ENCODE assay signal across 8 mouse cellular contexts in the genomic region with DNA sequence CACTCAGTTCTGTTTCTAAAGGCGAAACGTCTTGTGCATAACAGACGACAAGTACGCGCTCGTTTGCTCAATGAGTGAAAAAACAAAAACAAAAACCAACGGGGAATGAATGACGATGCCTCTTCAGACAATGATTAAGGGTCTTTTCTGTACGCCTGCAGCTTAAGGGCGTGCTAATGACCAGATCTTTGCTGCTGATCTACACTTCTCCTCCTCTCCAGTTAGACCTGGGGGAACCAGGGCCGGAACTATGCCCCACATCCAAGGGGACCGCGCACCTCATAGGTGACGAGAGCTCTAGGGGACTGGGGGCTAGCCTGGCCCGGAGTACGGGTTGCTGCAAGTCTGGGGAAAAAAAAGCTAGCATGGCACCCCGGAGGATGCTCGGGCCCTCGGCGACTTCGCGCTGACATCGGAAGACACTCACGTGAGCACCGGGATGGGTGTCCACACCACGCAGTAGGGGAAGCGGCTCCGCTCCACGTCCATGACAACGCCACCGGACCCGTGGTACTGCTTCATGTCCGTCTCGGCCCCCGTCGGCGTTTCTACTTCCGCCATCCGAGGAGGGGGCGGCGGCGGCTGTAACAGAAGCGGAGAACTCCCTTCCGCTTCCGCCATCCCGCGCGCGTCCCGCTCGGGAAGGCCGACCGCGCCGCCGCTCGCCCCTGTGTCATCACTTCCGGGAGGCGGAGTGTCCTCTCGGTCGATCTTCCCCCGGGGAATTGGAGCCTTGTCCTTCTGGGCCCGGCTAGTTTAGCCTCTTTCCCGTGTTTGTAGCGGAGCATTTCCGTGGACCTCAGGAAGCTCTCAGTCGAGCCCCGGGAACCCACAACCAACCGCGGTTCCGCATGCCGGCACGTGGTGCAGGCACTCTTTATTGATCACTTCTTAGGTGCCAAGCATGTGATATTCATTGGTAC. TPM values are rescaled to one million over a fixed set of nuclear protein-coding genes. Genes with fewer than 3 reads are reported as not detected.
DNase-seq lines count a peak whose midpoint lies in the region; ATAC-seq and TF ChIP-seq lines count a peak whose summit lies in the region.

A gene (minus strand): TSS at position 689 of the 923 bp plus-strand sequence.

- under 1% methylated on average over 73 of the region's 73 CpGs for WGBS in heart, embryonic 12.5 days
- WGBS in kidney, postnatal 0 days: under 1% methylated on average over 73 of the region's 73 CpGs
- WGBS in liver, embryonic 11.5 days: under 1% methylated on average over 73 of the region's 73 CpGs
- WGBS in stomach, embryonic 14.5 days: under 1% methylated on average over 73 of the region's 73 CpGs

- H3K9me3 ChIP-seq in erythroblast, embryonic 14.5 days (ENCODE audit: control insufficient read depth, low read length): no peaks in the 10 kb centered on the region
- H3K9me3 ChIP-seq in heart, embryonic 12.5 days (replicated peaks): no peaks in the 10 kb centered on the region
- H3K9me3 ChIP-seq in kidney, postnatal 0 days (replicated peaks; ENCODE audit: low read length): no peaks in the 10 kb centered on the region
- H3K9me3 ChIP-seq in liver, embryonic 11.5 days (ENCODE audit: control insufficient read depth, low read length): no peaks in the 10 kb centered on the region
- no peaks in the 10 kb centered on the region for H3K9me3 ChIP-seq in stomach, embryonic 14.5 days (ENCODE audit: control insufficient read depth, low read depth, low read length)

- H3K9ac ChIP-seq in heart, embryonic 12.5 days: peak within 1 kb of the TSS; percentile 88
- H3K9ac ChIP-seq in kidney, postnatal 0 days (ENCODE audit: low read depth, low read length): peak within 1 kb of the TSS; percentile 75
- H3K9ac ChIP-seq in liver, embryonic 11.5 days (ENCODE audit: low read depth, low read length): peak within 1 kb of the TSS; percentile 77
- H3K9ac ChIP-seq in stomach, embryonic 14.5 days (replicated peaks; ENCODE audit: low read depth, low read length): peak within 1 kb of the TSS; percentile 76

- H3K27me3 ChIP-seq in C2C12 (ENCODE audit: control insufficient read depth, insufficient read depth, insufficient read length): no peaks in the 10 kb centered on the region
- no peaks in the 10 kb centered on the region for H3K27me3 ChIP-seq in erythroblast, embryonic 14.5 days (ENCODE audit: control insufficient read depth)
- H3K27me3 ChIP-seq in heart, embryonic 12.5 days (replicated peaks): no peaks in the 10 kb centered on the region
- H3K27me3 ChIP-seq in kidney, postnatal 0 days (ENCODE audit: insufficient read depth, low read length): no peaks in the 10 kb centered on the region
- no peaks in the 10 kb centered on the region for H3K27me3 ChIP-seq in liver, embryonic 11.5 days (replicated peaks; ENCODE audit: control insufficient read depth, insufficient read depth, low read length)
- H3K27me3 ChIP-seq in stomach, embryonic 14.5 days (ENCODE audit: control insufficient read depth, insufficient read depth, low read length): no peaks in the 10 kb centered on the region

- peaks cover 52% of the 10 kb centered on the region for H3K79me2 ChIP-seq in C2C12 (ENCODE audit: control insufficient read depth, insufficient read depth)

- peak within 1 kb of the TSS; percentile 91 for H3ac ChIP-seq in C2C12 (ENCODE audit: control insufficient read depth, insufficient read length, low read depth)

- peak; percentile 75 for TF ChIP-seq POLR2A in brain, embryonic 14.5 days (IDR thresholded peaks at IDR 0.05; ENCODE audit: borderline replicate concordance, extremely low read depth, insufficient read depth, insufficient read length, poor library complexity, severe bottlenecking)

- ATAC-seq in heart, embryonic 12.5 days (ENCODE audit: insufficient number of reproducible peaks, low FRiP score): peak; percentile 91
- ATAC-seq in kidney, postnatal 0 days (replicated peaks; ENCODE audit: low FRiP score, low read depth): peak; percentile 95
- ATAC-seq in liver, embryonic 11.5 days (replicated peaks; ENCODE audit: low FRiP score): peak; percentile 93
- peak; percentile 87 for ATAC-seq in stomach, embryonic 14.5 days (ENCODE audit: insufficient number of reproducible peaks, insufficient read depth, low FRiP score, low read depth)

- H3K4me2 ChIP-seq in heart, embryonic 12.5 days: peak within 1 kb of the TSS; percentile 87
- H3K4me2 ChIP-seq in kidney, postnatal 0 days (ENCODE audit: low read length): peak within 1 kb of the TSS; percentile 80
- H3K4me2 ChIP-seq in liver, embryonic 11.5 days: peak within 1 kb of the TSS; percentile 90
- H3K4me2 ChIP-seq in stomach, embryonic 14.5 days (replicated peaks; ENCODE audit: low read depth, low read length): peak within 1 kb of the TSS; percentile 62

- H3K79me3 ChIP-seq in C2C12 (ENCODE audit: low read depth): peaks cover 38% of the 10 kb centered on the region

- no peaks in the 10 kb centered on the region for H3K36me3 ChIP-seq in C2C12 (ENCODE audit: control insufficient read depth, insufficient read depth)
- peaks cover 33% of the 10 kb centered on the region for H3K36me3 ChIP-seq in erythroblast, embryonic 14.5 days (ENCODE audit: control insufficient read depth)
- H3K36me3 ChIP-seq in heart, embryonic 12.5 days: peaks cover 23% of the 10 kb centered on the region
- H3K36me3 ChIP-seq in kidney, postnatal 0 days (ENCODE audit: insufficient read depth, low read length): no peaks in the 10 kb centered on the region
- H3K36me3 ChIP-seq in liver, embryonic 11.5 days (ENCODE audit: control insufficient read depth, insufficient read depth, low read length): no peaks in the 10 kb centered on the region; the same call in 1 of the 2 replicates
- H3K36me3 ChIP-seq in stomach, embryonic 14.5 days (ENCODE audit: control insufficient read depth, insufficient read depth, low read length): peaks cover 3% of the 10 kb centered on the region

- H3K4me3 ChIP-seq in C2C12 (ENCODE audit: insufficient read depth, poor library complexity, severe bottlenecking): peak within 1 kb of the TSS; percentile 99
- H3K4me3 ChIP-seq in erythroblast, embryonic 14.5 days (replicated peaks): peak within 1 kb of the TSS; percentile 74
- H3K4me3 ChIP-seq in heart, embryonic 12.5 days: peak within 1 kb of the TSS; percentile 77
- peak within 1 kb of the TSS; percentile 55 for H3K4me3 ChIP-seq in kidney, postnatal 0 days (replicated peaks; ENCODE audit: low read depth, low read length)
- peak within 1 kb of the TSS; percentile 66 for H3K4me3 ChIP-seq in liver, embryonic 11.5 days (ENCODE audit: low read depth, low read length)
- peak within 1 kb of the TSS; percentile 69 for H3K4me3 ChIP-seq in stomach, embryonic 14.5 days (ENCODE audit: low read depth, low read length)

- H3K4me1 ChIP-seq in erythroblast, embryonic 14.5 days (ENCODE audit: control insufficient read depth): peaks cover 42% of the 10 kb centered on the region
- peaks cover 38% of the 10 kb centered on the region for H3K4me1 ChIP-seq in heart, embryonic 12.5 days (replicated peaks)
- H3K4me1 ChIP-seq in kidney, postnatal 0 days (replicated peaks; ENCODE audit: insufficient read depth, low read length): peaks cover 6% of the 10 kb centered on the region
- H3K4me1 ChIP-seq in liver, embryonic 11.5 days (replicated peaks; ENCODE audit: control insufficient read depth, insufficient read depth, low read length): peaks cover 30% of the 10 kb centered on the region
- H3K4me1 ChIP-seq in stomach, embryonic 14.5 days (ENCODE audit: control insufficient read depth, insufficient read depth, low read length): peaks cover 16% of the 10 kb centered on the region

- no peak for TF ChIP-seq CTCF in C2C12 (IDR thresholded peaks at IDR 0.05; ENCODE audit: control insufficient read depth, insufficient read depth, insufficient read length)
- TF ChIP-seq CTCF in brain, embryonic 14.5 days (IDR thresholded peaks at IDR 0.05; ENCODE audit: borderline replicate concordance, extremely low read depth, insufficient read depth, insufficient read length): no peak
- TF ChIP-seq CTCF in kidney, postnatal 0 days (IDR thresholded peaks at IDR 0.05; ENCODE audit: low read depth): no peak

- peak within 1 kb of the TSS; percentile 86 for H3K27ac ChIP-seq in heart, embryonic 12.5 days (ENCODE audit: poor library complexity, severe bottlenecking)
- H3K27ac ChIP-seq in kidney, postnatal 0 days: peak within 1 kb of the TSS; percentile 82
- H3K27ac ChIP-seq in liver, embryonic 11.5 days (ENCODE audit: low read depth, low read length): peak within 1 kb of the TSS; percentile 62
- H3K27ac ChIP-seq in stomach, embryonic 14.5 days (ENCODE audit: low read length): peak within 1 kb of the TSS; percentile 87

- DNase-seq in brain, embryonic 14.5 days (ENCODE audit: low read depth): peak; percentile 98
- peak; percentile 97 for DNase-seq in kidney, postnatal 0 days (ENCODE audit: low spot score)
- DNase-seq in liver, embryonic 11.5 days (ENCODE audit: low spot score): peak; percentile 93
- DNase-seq in naive thymus-derived CD4-positive, alpha-beta T cell, adult 2 months (ENCODE audit: low read depth): peak; percentile 94

TF ChIP-seq in C2C12, 6 proteins besides CTCF, POLR2A, EP300 and RAD21:
- no peak for TF ChIP-seq MYOG (IDR thresholded peaks at IDR 0.05; ENCODE audit: control insufficient read depth, extremely low read depth, insufficient read length)
- TF ChIP-seq MYOD1 (IDR thresholded peaks at IDR 0.05; ENCODE audit: control insufficient read depth, insufficient read length, low read depth): no peak
- peak; percentile 38 for TF ChIP-seq MAX (IDR thresholded peaks at IDR 0.05)
- TF ChIP-seq FOSL1 (IDR thresholded peaks at IDR 0.05; ENCODE audit: insufficient read depth, low read length, poor library complexity, severe bottlenecking): no peak
- TF ChIP-seq USF1 (IDR thresholded peaks at IDR 0.05; ENCODE audit: low read depth): no peak
- TF ChIP-seq CEBPB (IDR thresholded peaks at IDR 0.05; ENCODE audit: low read depth): no peak

RNA-seq across cellular contexts. Expression of the gene that starts here (rescaled TPM):
- 65.3 TPM for polyA plus RNA-seq in C2C12 (2012; fragmentation: generic; extraction: Trizol)
- 120 and 154 TPM in 2 replicates for polyA plus RNA-seq in brain, embryonic 14.5 days (2012; rRNA removed)
- 4.2 and 5.3 TPM in 2 replicates for polyA plus RNA-seq in erythroblast, embryonic 14.5 days (2012)
- polyA plus RNA-seq in heart, embryonic 12.5 days (2016; fragmentation: Nextera tagmentation; extraction: Ambion mirVana): 52.4 and 55.2 TPM in 2 replicates
- 74.5 and 81.2 TPM in 2 replicates for polyA plus RNA-seq in kidney, postnatal 0 days (2015; fragmentation: Nextera tagmentation; extraction: Ambion mirVana)
- 73.5 and 74.2 TPM in 2 replicates for polyA plus RNA-seq in liver, embryonic 11.5 days (2014; fragmentation: Nextera tagmentation; extraction: Ambion mirVana)
- 88.1 and 88.6 TPM in 2 replicates for polyA plus RNA-seq in stomach, embryonic 14.5 days (2014; fragmentation: Nextera tagmentation; extraction: Ambion mirVana)

Comparison
In these comparisons a context has a peak if more than half of its experiments do, and no peak if none do; other contexts are left out.
1. Peak in every context shown above with its lines: DNase-seq, ATAC-seq, H3K4me3 ChIP-seq and H3K27ac ChIP-seq.